Mouse (Mus musculus) monocyte, adult 5-6 weeks (primary cell): ENCODE measurements around the gene Tnfrsf13b. TPM values are rescaled to one million over a fixed set of nuclear protein-coding genes. Genes with fewer than 3 reads are reported as not detected.
"Not testable (repeated sequence)": the region's sequence is repeated elsewhere in the genome, so short reads cannot be mapped to it uniquely, and the experiment has no call there.

Source experiments
- ATAC-seq: fragments of 153-309, 156-312 bp; replicated peaks from 2 replicates; pipeline ENCODE4 v1.8.0; 2017; ENCODE audit warnings: mild to moderate bottlenecking; ENCODE audit not compliant: low TSS enrichment, insufficient number of reproducible peaks, severe bottlenecking, poor library complexity, low FRiP score
- total RNA-seq: library from RNA; stranded (forward); fragments of 200-1000, 200-491, 200-594 nt; gene quantifications from 3 replicates; pipeline ENCODE4 v1.2.3, GENCODE M21; 2017

Gene Tnfrsf13b
- total RNA-seq, 1 experiment from 2014 or later: 75.6 TPM

DNA sequence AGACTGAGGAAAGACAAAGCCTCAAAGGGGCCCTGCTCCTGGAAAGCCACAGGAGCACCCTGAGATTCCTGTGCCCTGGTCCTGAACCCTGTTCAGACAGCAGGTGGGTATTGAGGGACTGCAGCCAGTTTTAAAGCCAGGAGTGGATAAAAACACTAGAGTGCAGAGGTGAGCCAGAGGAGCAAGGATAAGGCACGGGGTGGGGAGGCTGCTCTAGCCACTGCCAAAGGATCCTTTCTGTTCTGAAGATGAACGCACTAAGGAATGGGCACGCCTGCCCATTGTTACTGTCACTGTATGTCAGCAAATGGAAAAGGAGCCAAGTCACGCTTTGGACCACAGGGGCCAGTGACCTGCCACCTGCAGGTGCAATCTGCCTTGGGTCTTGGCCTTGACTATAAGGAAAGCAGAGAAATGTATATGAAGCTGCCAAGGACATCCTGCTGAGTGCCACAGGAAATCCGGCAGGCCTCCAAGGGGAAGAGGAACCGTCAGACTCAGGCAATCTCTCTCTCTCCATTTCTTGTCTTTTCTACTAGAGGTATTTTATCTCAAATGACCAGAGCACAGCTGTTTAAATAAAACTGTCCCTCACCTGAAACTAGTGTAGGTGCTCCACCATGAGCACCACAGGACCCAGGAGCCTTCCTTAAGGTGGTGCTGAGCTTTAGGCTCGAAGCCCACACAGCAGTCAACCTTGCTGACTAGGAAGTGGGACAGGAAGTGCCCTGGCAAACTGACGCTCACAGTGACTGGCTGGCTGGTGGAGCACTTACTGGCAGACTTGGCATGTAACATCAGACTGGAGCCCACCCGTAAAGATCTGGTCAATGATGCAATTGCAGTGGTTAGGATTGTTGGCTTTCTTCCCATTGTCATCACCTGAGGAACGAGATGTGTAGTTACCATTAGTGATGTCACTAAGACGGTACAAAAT lies 33.5 kb downstream of the Tnfrsf13b start:
- ATAC-seq: no peak

GRCm38 (mm10) chr11:61161121-61161520 lies 34.6 kb downstream of the Tnfrsf13b start:
- no peak for ATAC-seq

- ATAC-seq: no peak
Measured at GRCm38 (mm10) chr11:61162776-61163175, 36.2 kb downstream of the Tnfrsf13b start.

- no peak for ATAC-seq
Measured at GRCm38 (mm10) chr11:61163341-61163740, 36.8 kb downstream of the Tnfrsf13b start.

DNA sequence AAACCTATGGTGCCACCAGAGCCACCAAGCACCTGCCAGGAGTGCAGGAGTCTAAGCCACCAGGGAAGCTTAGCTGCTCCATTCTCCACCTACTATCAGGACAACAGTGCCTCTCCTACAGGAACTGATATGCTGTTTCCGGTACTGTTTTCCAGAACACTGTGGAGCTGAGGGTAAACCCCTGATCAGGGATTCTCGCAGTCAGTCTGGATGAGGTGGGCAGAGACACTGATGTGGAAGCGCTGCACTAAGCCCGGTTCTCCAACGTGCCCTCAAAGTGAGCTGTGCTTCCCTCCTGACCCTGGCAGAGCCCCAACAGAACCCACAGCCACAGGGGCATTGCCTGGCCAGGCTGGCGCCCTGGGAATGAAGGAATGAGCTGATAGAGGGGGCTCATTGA lies 37.8 kb downstream of the Tnfrsf13b start:
- no peak for ATAC-seq

DNA sequence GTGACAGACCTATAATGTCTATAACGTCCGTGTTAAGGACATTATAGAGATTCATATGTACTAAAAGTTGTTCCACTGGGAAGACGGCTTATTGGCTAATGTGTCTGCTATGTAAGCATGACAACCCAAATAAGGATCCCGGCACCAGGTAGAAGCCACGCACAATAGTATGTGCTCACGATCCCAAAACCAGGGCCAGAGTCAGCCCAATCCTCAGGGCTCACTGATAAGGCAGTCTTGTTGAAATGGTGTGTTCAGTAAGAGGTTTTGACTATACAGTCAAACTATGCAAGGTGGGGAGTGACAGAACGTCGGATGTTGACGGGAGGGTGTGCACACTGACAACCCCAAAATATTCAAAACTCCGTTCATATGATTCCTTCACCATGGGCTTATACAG lies 38.3 kb downstream of the Tnfrsf13b start:
- ATAC-seq: no peak

DNA sequence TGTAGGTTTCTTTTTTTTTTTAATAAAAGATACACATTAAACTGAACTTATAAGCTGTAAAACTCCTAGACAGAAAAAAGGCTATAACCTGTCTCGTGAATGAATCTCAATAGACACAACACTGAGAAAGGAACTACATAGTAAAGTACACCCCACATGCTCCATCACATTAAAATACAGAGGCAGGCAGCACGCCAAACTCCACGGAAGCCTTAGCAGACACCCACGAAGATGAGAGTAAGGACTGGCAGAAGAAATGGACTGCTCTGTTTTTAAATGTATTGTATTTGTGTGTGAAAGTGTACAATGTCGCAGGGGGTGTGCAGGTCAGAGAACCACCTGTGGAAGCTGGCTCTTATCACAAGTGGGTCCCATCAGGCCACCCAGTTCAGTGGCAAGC lies 43.6 kb downstream of the Tnfrsf13b start:
- ATAC-seq: no peak

DNA sequence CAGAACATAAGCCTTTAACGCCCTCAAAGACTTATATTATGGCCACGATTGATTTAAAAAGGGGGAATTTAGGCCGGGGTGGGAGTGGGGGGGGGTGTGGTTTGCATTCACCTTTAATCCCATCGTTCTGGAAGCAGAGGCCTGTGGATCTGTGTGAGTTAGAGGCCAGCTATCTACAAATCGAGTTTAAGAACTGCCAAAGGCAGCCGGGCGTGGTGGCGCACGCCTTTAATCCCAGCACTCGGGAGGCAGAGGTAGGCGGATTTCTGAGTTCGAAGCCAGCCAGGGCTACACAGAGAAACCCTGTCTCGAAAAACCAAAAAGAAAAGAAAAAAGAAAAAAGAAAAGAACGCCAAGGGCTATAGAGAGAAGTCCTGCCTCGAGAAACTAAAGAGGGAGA lies 46.9 kb downstream of the Tnfrsf13b start:
- not testable (repeated sequence) for ATAC-seq

GRCm38 (mm10) chr11:61174291-61174820 lies 47.8 kb downstream of the Tnfrsf13b start:
- no peak for ATAC-seq

DNA sequence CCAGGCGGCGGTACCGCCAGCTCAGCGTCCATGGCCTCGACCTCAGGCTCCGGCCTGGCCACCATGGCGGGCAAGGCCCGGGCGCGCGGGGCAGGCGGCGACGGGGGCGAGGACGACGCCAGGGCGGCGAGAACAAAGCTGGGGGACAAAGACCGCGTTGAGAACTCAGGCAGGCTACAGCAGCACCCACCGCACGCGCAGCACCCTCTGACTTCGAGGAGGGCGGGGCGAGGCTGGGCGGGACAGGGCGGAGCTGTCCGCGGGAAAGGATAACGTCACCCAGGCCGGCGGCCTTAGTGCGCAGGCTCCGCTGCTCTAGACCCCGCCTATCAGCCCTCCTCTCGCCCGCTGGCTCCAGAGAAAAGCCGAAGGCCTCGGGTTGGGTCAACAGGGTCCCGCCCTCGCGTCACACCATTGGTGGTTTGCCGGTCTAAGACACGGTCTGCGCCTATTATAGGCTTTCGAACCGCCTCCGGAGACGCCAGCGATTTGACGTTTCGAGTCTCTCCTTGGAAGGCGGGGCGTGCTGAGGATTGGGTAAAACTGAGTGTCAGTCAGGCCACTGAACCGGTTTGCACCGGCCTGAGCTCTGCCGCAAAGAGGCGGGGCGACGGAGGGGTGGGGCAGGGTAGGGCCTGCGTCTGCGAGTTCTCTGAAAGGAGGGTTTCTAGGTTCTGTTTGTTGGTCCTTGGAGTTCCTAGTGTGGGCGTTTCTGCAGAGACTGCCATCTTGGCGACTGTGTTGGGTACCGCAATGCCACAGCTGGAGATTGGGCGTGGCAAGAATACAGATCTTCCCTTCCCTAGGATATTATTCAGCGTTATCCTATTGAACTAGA lies 48.5 kb downstream of the Tnfrsf13b start, which contains the start of gene Usp22:
Gene Usp22 (minus strand): TSS at position 235 of the 838 bp plus-strand sequence.
- ATAC-seq: peak; percentile 92

DNA sequence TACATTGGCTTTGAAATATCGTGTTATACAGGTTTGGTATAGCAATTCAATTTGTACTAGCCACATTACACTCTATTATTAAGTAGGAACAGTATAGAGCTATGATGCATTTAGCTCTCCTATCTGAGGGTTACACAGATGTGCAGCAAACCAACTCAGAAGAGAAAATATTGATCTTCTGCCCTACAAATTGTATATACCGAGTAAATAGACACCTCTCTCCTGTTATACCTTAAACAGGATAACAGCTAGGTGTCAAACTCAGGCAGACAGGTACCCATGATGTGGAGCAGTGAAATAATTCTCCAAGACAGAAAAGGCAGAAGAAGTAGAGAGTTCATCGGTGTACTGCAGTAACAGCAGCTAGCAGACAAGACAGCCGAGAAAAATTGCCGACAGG lies 49.2 kb downstream of the Tnfrsf13b start:
- no peak for ATAC-seq

GRCm38 (mm10) chr11:61176321-61176720 lies 49.8 kb downstream of the Tnfrsf13b start:
- peak; percentile 58 for ATAC-seq

DNA sequence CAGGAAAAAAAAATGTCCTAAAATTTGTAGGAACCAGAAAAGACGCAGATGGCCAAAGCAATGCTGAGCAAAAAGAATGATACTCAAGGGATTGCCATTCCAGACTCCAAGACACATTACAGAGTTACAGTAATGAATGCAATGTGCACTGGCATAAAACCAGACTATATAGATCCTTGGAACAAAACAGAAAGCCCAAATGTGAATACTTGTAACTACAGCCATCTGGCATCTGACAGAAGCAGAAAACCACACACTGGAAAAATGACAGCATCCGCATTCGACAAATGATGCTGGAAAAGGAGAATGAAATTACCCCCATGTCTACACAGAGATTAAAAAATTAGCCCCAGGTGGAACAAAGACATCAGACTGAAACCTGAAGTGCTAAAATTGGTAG lies 53.8 kb downstream of the Tnfrsf13b start:
- ATAC-seq: no peak

DNA sequence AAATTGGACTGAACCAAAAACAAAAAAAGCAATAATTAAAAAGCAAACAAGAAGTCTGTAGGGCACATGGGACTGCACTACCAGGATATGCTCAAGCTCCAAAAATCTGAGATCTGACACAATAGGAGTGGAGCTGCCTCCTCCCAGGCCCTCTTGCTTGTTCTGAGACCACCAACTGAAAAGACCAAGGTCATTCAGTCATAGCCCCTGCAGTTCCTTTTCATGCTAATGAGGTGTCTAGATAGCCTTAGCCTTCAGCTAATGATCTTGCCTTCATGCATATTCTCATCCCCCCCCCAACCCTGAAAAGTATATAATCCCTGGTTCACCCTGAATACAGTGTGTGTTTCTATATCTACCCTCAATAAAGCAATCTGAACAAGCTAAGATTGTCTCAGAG lies 55.1 kb downstream of the Tnfrsf13b start:
- no peak for ATAC-seq

DNA sequence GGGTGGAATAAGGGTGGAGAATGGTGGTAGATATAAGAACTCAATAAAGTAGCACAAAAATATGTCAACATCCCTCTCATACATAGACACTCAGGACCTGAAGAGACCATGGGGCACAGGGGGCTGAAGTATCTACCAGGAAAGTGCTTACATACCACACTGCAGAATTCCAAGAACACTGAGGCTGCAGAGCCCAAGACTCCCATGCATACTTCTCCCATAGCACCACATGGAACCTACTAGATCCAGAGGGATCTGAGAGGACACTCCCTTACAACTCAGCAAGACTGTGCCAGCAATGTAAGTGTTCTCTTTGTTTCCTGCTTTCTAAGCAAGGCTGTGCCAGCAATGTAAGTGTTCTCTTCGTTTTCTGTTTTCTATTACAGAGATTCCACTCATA lies 57.3 kb downstream of the Tnfrsf13b start:
- no peak for ATAC-seq

- no peak for ATAC-seq
Measured at GRCm38 (mm10) chr11:61190776-61191175, 64.2 kb downstream of the Tnfrsf13b start.

DNA sequence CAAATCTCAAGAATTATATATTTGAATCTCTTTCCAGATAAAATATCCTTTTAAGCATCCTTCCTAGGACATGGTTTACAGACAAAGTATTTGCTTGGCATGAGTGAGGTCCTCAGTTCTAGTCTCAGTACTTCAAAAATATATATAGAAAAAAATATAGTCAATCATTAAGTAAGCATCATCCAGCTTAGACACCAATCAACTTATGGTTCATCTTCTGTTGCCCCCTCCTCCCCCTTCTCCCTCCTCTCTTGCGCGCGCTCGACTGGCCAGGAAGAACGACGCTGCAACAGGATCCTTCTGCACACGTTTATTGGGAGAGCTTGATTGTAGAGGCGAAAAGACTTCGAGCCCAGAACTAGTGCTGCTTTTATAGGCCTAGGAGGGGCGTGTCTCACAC lies 65.6 kb downstream of the Tnfrsf13b start:
- not testable (repeated sequence) for ATAC-seq

DNA sequence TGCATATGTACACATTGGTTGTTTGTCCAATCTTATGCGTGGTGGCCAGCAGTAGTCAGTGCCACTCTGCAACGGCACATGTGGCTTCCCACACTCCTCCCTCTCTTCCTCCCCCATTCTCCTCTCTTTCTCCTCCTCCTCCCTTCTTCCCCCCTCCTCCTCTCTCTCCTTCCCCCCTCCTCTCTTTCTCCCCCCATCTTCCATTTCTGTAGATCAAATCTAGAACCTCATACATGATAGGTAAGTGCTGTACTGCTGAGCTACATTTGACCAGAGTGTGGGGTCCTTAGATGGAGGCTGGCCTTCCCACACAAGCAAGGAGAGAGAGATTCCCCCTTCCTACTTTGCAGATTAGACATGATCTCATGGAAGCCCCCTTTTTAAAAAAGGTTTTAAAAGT lies 66.2 kb downstream of the Tnfrsf13b start:
- no peak for ATAC-seq

DNA sequence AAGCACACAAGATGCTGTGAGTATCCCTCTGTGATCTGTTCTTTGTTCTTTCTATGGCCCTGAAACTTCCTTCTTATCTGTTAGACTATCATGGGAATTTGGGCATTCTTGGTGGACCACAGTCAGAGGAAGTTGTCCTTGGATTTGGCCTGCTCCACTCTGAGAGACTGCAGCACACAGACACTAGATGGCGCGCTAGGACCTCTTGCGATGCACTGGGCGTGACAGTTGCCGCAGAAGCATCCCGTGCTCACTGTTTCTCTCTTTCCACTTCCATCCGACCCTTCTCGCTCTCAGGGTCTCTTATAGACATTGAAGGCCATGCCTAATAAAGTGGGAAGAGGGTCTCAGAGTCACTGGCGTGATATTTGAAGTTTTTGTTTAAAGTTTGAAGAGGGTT lies 66.8 kb downstream of the Tnfrsf13b start:
- ATAC-seq: peak; percentile 96
